Comparison of ENCODE assay signal across 31 mouse cellular contexts in genomic region chr6:28504611-28505010, GRCm38 (mm10). TPM values are rescaled to one million over a fixed set of nuclear protein-coding genes. Genes with fewer than 3 reads are reported as not detected.
A peak's percentile ranks its signal among the peaks of the same experiment; 100 is the strongest.
DNase-seq lines count a peak whose midpoint lies in the region; ATAC-seq and TF ChIP-seq lines count a peak whose summit lies in the region.
"Had no signal": no experiment of that assay in that cellular context is flagged by ENCODE, and none has a peak within 500 bp of the region (broad histone marks: within the 10 kb centered on the region; RNA-seq: fewer than 3 reads in every experiment).

No protein-coding gene starts in this region.

- no peak overlapping the region for H3K4me2 ChIP-seq in intestine, embryonic 14.5 days (ENCODE audit: low read length)
- H3K4me2 ChIP-seq in intestine, postnatal 0 days (replicated peaks; ENCODE audit: low read depth), result no peak overlapping the region
- H3K4me2 ChIP-seq in liver, embryonic 14.5 days (ENCODE audit: low read depth), result no peak overlapping the region
- no peak overlapping the region for H3K4me2 ChIP-seq in stomach, embryonic 16.5 days (ENCODE audit: low read depth, low read length)
- H3K4me2 ChIP-seq: heart, embryonic 13.5 days; limb, embryonic 13.5 days; midbrain, embryonic 13.5 days; neural tube, embryonic 12.5 days had no signal

- no peak for TF ChIP-seq EP300 in liver, embryonic 14.5 days (IDR thresholded peaks at IDR 0.05; ENCODE audit: low read depth)

- H3K4me1 ChIP-seq in intestine, embryonic 14.5 days (replicated peaks; ENCODE audit: control insufficient read depth, insufficient read depth, low read length), result no peaks in the 10 kb centered on the region
- no peaks in the 10 kb centered on the region for H3K4me1 ChIP-seq in intestine, postnatal 0 days (replicated peaks; ENCODE audit: control insufficient read depth, insufficient read depth, low read length)
- H3K4me1 ChIP-seq in liver, embryonic 14.5 days (replicated peaks; ENCODE audit: control insufficient read depth in 2 of 2, insufficient read depth in 2 of 2, low read length in 1 of 2), result peaks cover 0 to 2% of the 10 kb centered on the region in 2 experiments; a peak in 2 of 4 replicates
- no peaks in the 10 kb centered on the region for H3K4me1 ChIP-seq in stomach, embryonic 16.5 days (ENCODE audit: control insufficient read depth, insufficient read depth, low read length)
- H3K4me1 ChIP-seq: embryonic facial prominence, embryonic 10.5 days; midbrain, embryonic 13.5 days; neural tube, embryonic 12.5 days had no signal

- 0 out of 2 replicates have a peak, but pooled peaks have one; percentile 23 for ATAC-seq in intestine, embryonic 14.5 days (replicated peaks; ENCODE audit: low FRiP score, low TSS enrichment, low read depth)
- peak; percentile 73 for ATAC-seq in intestine, postnatal 0 days
- peak; percentile 76 for ATAC-seq in liver, embryonic 14.5 days (ENCODE audit: insufficient read depth)
- 0 out of 2 replicates have a peak, but pooled peaks have one; percentile 64 for ATAC-seq in stomach, embryonic 16.5 days (ENCODE audit: insufficient read depth, low FRiP score)
- ATAC-seq: activated CD4-positive, CD25-positive, alpha-beta regulatory T cell, adult 4 months; hindbrain, embryonic 16.5 days; midbrain, embryonic 13.5 days had no signal

- H3K27ac ChIP-seq in intestine, embryonic 14.5 days (ENCODE audit: low read depth), result no peak overlapping the region
- no peak overlapping the region for H3K27ac ChIP-seq in intestine, postnatal 0 days (ENCODE audit: low read depth, low read length)
- H3K27ac ChIP-seq in liver, embryonic 14.5 days, result no peak overlapping the region
- no peak overlapping the region; the same call in 1 of the 2 replicates for H3K27ac ChIP-seq in stomach, embryonic 16.5 days (ENCODE audit: low read length)
- H3K27ac ChIP-seq: embryonic facial prominence, embryonic 10.5 days; heart, embryonic 13.5 days; limb, embryonic 13.5 days; macrophage; midbrain, embryonic 13.5 days; neural tube, embryonic 12.5 days had no signal

- 82% methylated on average over 7 of the region's 7 CpGs for WGBS in intestine, embryonic 14.5 days
- WGBS in intestine, postnatal 0 days, result 67% methylated on average over 7 of the region's 7 CpGs
- WGBS in liver, embryonic 14.5 days (ENCODE audit: insufficient replicate concordance), result 73% methylated on average over 7 of the region's 7 CpGs
- WGBS in stomach, embryonic 16.5 days, result 80% methylated on average over 7 of the region's 7 CpGs

- H3K9ac ChIP-seq in intestine, embryonic 14.5 days (ENCODE audit: low read length), result no peak overlapping the region
- no peak overlapping the region for H3K9ac ChIP-seq in intestine, postnatal 0 days (ENCODE audit: low read depth, low read length)
- no peak overlapping the region for H3K9ac ChIP-seq in liver, embryonic 14.5 days (replicated peaks)
- H3K9ac ChIP-seq in stomach, embryonic 16.5 days (ENCODE audit: low read length), result no peak overlapping the region
- H3K9ac ChIP-seq: heart, embryonic 13.5 days; limb, embryonic 13.5 days; midbrain, embryonic 13.5 days; neural tube, embryonic 12.5 days had no signal

- DNase-seq in intestine, embryonic 14.5 days (ENCODE audit: low spot score), result peak; percentile 50
- peak in 1 of 3 experiments; percentile 26 for DNase-seq in liver, embryonic 14.5 days (ENCODE audit: low read depth in 3 of 3, low spot score in 3 of 3)
- DNase-seq in cerebellum, adult 11-12 months, result no peak
- no peak for DNase-seq in cerebellum, postnatal 14 days
- DNase-seq in layer of hippocampus, adult 8-10 months (ENCODE audit: low spot score in 2 of 2), result no peak
- DNase-seq: adrenal gland, postnatal 14 days; cerebellum, adult 18-20 months; heart, postnatal 4 days; kidney, adult 8-10 months; kidney, postnatal 25 days; right cerebral cortex, adult 18-20 months; spleen, adult 18-20 months had no signal

- TF ChIP-seq CTCF in intestine, postnatal 0 days (IDR thresholded peaks at IDR 0.05; ENCODE audit: low read depth), result no peak
- TF ChIP-seq CTCF in liver, embryonic 14.5 days (IDR thresholded peaks at IDR 0.05; ENCODE audit: low read depth), result no peak

- no peaks in the 10 kb centered on the region for H3K36me3 ChIP-seq in intestine, embryonic 14.5 days (ENCODE audit: control insufficient read depth, insufficient read depth, low read length)
- no peaks in the 10 kb centered on the region for H3K36me3 ChIP-seq in intestine, postnatal 0 days (ENCODE audit: control insufficient read depth, insufficient read depth)
- H3K36me3 ChIP-seq in liver, embryonic 14.5 days (replicated peaks; ENCODE audit: control insufficient read depth, insufficient read depth, low read depth), result no peaks in the 10 kb centered on the region
- H3K36me3 ChIP-seq in stomach, embryonic 16.5 days (ENCODE audit: control insufficient read depth, insufficient read depth, low read length), result no peaks in the 10 kb centered on the region
- H3K36me3 ChIP-seq: midbrain, embryonic 13.5 days; neural tube, embryonic 12.5 days had no signal

- no peaks in the 10 kb centered on the region for H3K9me3 ChIP-seq in intestine, embryonic 14.5 days (ENCODE audit: control insufficient read depth, low read length)
- no peaks in the 10 kb centered on the region for H3K9me3 ChIP-seq in intestine, postnatal 0 days (ENCODE audit: control insufficient read depth)
- no peaks in the 10 kb centered on the region for H3K9me3 ChIP-seq in liver, embryonic 14.5 days (ENCODE audit: control insufficient read depth, low read length)
- no peaks in the 10 kb centered on the region for H3K9me3 ChIP-seq in stomach, embryonic 16.5 days (replicated peaks; ENCODE audit: control insufficient read depth, low read length)
- H3K9me3 ChIP-seq: embryonic facial prominence, embryonic 10.5 days; heart, embryonic 13.5 days; limb, embryonic 13.5 days; midbrain, embryonic 13.5 days; neural tube, embryonic 12.5 days had no signal

- H3K27me3 ChIP-seq in intestine, embryonic 14.5 days (replicated peaks; ENCODE audit: control insufficient read depth, insufficient read depth, low read length), result no peaks in the 10 kb centered on the region
- no peaks in the 10 kb centered on the region for H3K27me3 ChIP-seq in intestine, postnatal 0 days (replicated peaks; ENCODE audit: control insufficient read depth, insufficient read depth, low read length)
- H3K27me3 ChIP-seq in liver, embryonic 14.5 days (ENCODE audit: control insufficient read depth, insufficient read depth, low read length), result no peaks in the 10 kb centered on the region
- H3K27me3 ChIP-seq in stomach, embryonic 16.5 days (ENCODE audit: control insufficient read depth, insufficient read depth, low read length), result no peaks in the 10 kb centered on the region
- H3K27me3 ChIP-seq: heart, embryonic 13.5 days; limb, embryonic 13.5 days; midbrain, embryonic 13.5 days; neural tube, embryonic 12.5 days had no signal

- H3K4me3 ChIP-seq in intestine, embryonic 14.5 days (ENCODE audit: low read depth, low read length), result no peak overlapping the region
- H3K4me3 ChIP-seq in intestine, postnatal 0 days (ENCODE audit: low read depth, low read length), result no peak overlapping the region
- H3K4me3 ChIP-seq in liver, embryonic 14.5 days (ENCODE audit: insufficient read depth in 1 of 2, low read depth in 2 of 2, low read length in 2 of 2), result no peak overlapping the region
- H3K4me3 ChIP-seq in stomach, embryonic 16.5 days (replicated peaks; ENCODE audit: low read length), result no peak overlapping the region
- H3K4me3 ChIP-seq: embryonic facial prominence, embryonic 10.5 days; heart, embryonic 13.5 days; limb, embryonic 13.5 days; midbrain, embryonic 13.5 days; neural tube, embryonic 12.5 days had no signal

RNA-seq across cellular contexts. Expression of gene Snd1, which starts 29.7 kb away (rescaled TPM):
- 123 and 139 TPM in 2 replicates for polyA plus RNA-seq in intestine, embryonic 14.5 days (2014; fragmentation: Nextera tagmentation; extraction: Ambion mirVana)
- 39.4 and 41.8 TPM in 2 replicates for polyA plus RNA-seq in intestine, postnatal 0 days (2015; fragmentation: Nextera tagmentation; extraction: Ambion mirVana)
- 27.4 and 31.5 TPM in 2 replicates for polyA plus RNA-seq in liver, embryonic 14.5 days (2012; rRNA removed)
- polyA plus RNA-seq in liver, embryonic 14.5 days (2014; fragmentation: Nextera tagmentation; extraction: Ambion mirVana), result 43.2 and 47.7 TPM in 2 replicates
- 136 and 148 TPM in 2 replicates for polyA plus RNA-seq in stomach, embryonic 16.5 days (2015; fragmentation: Nextera tagmentation; extraction: Ambion mirVana)
- 100 to 1,000 TPM; 101 to 116 (median 115) TPM for total RNA-seq in layer of hippocampus, adult 8-10 months (2022)

RNA-seq across cellular contexts. Expression of gene Pax4, which starts 55.5 kb away (rescaled TPM):
- polyA plus RNA-seq in intestine, embryonic 14.5 days (2014; fragmentation: Nextera tagmentation; extraction: Ambion mirVana), result 0.36 and 3.3 TPM in 2 replicates
- 0.37 and 1.3 TPM in 2 replicates for polyA plus RNA-seq in intestine, postnatal 0 days (2015; fragmentation: Nextera tagmentation; extraction: Ambion mirVana)
- not detected in 2 replicates for polyA plus RNA-seq in liver, embryonic 14.5 days (2012; rRNA removed)
- polyA plus RNA-seq in liver, embryonic 14.5 days (2014; fragmentation: Nextera tagmentation; extraction: Ambion mirVana), result not detected in 2 replicates
- polyA plus RNA-seq in stomach, embryonic 16.5 days (2015; fragmentation: Nextera tagmentation; extraction: Ambion mirVana), result 1.1 and 1.2 TPM in 2 replicates
- not detected for total RNA-seq in layer of hippocampus, adult 8-10 months (2022)
- total RNA-seq: adrenal gland, postnatal 14 days; common myeloid progenitor, adult 5-6 weeks; gastrocnemius, adult 8-10 months; granulocyte monocyte progenitor cell, adult 5-6 weeks; heart, postnatal 4 days; layer of hippocampus, postnatal 10 days; left cerebral cortex, postnatal 10 days had no signal
- polyA plus RNA-seq: activated CD4-positive, CD25-positive, alpha-beta regulatory T cell, adult 4 months; forebrain, embryonic 11.5 days; heart, embryonic 13.5 days; hindbrain, embryonic 16.5 days; limb, embryonic 13.5 days; lung, embryonic 16.5 days; macrophage; midbrain, embryonic 13.5 days; neural tube, embryonic 12.5 days; thymus, postnatal 0 days; urinary bladder, adult 2 months had no signal

Comparison
In these comparisons a context has a peak if more than half of its experiments do, and no peak if none do; other contexts are left out.
1. ATAC-seq: peak in every context shown above with its lines; median percentile 76 in liver, embryonic 14.5 days; 73 in intestine, postnatal 0 days; 64 in stomach, embryonic 16.5 days; 23 in intestine, embryonic 14.5 days.